Comparison of ENCODE assay signal across 24 mouse cellular contexts in the genomic region with DNA sequence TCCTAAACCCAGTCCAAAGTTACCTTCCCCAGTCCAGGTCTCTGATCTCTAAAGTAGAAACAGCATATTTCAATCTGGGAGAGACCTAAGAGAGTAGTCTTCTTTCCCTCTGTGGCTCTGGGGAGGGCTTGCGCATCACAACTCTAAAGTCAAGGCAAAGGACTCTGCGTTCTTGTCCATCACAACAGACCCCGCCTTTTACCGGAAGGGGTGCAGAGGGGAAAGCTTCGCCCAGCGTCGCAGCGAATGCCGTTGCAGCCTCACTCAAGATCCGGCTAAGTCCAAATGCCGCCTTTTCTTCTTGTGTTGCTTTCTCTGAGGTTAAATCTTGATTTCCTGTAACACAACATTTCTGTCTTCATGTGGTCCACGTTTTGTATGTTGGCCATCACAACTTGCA.
"Had no signal": no experiment of that assay in that cellular context is flagged by ENCODE, and none has a peak within 500 bp of the region (broad histone marks: within the 10 kb centered on the region; RNA-seq: fewer than 3 reads in every experiment).

No protein-coding gene starts in this region.

- H3K36me3 ChIP-seq: heart, embryonic 12.5 days; hindbrain, embryonic 10.5 days; hindbrain, embryonic 12.5 days; kidney, embryonic 15.5 days; limb, embryonic 10.5 days; limb, embryonic 12.5 days; liver, embryonic 13.5 days; liver, embryonic 15.5 days had no signal

- H3K4me3 ChIP-seq: gastrocnemius, adult 2 months; heart, adult 2 months; heart, embryonic 12.5 days; hindbrain, embryonic 10.5 days; hindbrain, embryonic 12.5 days; kidney, embryonic 15.5 days; layer of hippocampus, adult 2 months; left cerebral cortex, adult 2 months; limb, embryonic 10.5 days; limb, embryonic 12.5 days; liver, embryonic 13.5 days; liver, embryonic 15.5 days had no signal

- H3K27ac ChIP-seq: gastrocnemius, adult 2 months; heart, adult 2 months; hindbrain, embryonic 10.5 days; hindbrain, embryonic 12.5 days; hindbrain, embryonic 14.5 days; kidney, embryonic 15.5 days; kidney, postnatal 0 days; layer of hippocampus, adult 2 months; left cerebral cortex, adult 2 months; limb, embryonic 10.5 days; limb, embryonic 12.5 days; liver, embryonic 13.5 days; liver, embryonic 15.5 days had no signal

- H3K4me1 ChIP-seq: hindbrain, embryonic 10.5 days; kidney, embryonic 15.5 days; liver, embryonic 13.5 days; liver, embryonic 15.5 days had no signal

- DNase-seq: gastrocnemius, adult 2 months; gastrocnemius, postnatal 10 days; gastrocnemius, postnatal 25 days; heart, adult 2 months; heart, postnatal 10 days; heart, postnatal 4 days; kidney, adult 11 months; kidney, adult 2 months; kidney, adult 9 months; kidney, postnatal 14 days; kidney, postnatal 4 days; liver; liver, embryonic 13.5 days had no signal

- H3K27me3 ChIP-seq: heart, embryonic 12.5 days; kidney, embryonic 15.5 days; limb, embryonic 12.5 days; liver, embryonic 13.5 days; liver, embryonic 15.5 days had no signal
